Mouse (Mus musculus) left cerebral cortex, postnatal 10 days (tissue): ENCODE data around the gene Csnk1d. TPM values are rescaled to one million over a fixed set of nuclear protein-coding genes. Genes with fewer than 3 reads are reported as not detected.
A peak's percentile ranks its signal among the peaks of the same experiment; 100 is the strongest.

Experiments
- DNase-seq, 2 experiments: peaks; one replicate each; pipeline ENCODE4 v3.0.0; 2021 to 2022; ENCODE audit warnings: low spot score in 2 of 2, mixed read lengths in 1 of 2; ENCODE audit errors: extremely low spot score in 1 of 2
- intact Hi-C: fragments of 180-260 bp; cut with DNase I; formaldehyde crosslinking; loops from one replicate; pipeline ENCODE4 v1.15.1; 2025
- total RNA-seq, 2 experiments: library from RNA; stranded (reverse); gene quantifications; 2 replicates each; pipeline ENCODE4 v1.2.3; 2021

The Csnk1d gene
- total RNA-seq, 2 experiments from 2014 or later, result 112 to 119 TPM

DNA sequence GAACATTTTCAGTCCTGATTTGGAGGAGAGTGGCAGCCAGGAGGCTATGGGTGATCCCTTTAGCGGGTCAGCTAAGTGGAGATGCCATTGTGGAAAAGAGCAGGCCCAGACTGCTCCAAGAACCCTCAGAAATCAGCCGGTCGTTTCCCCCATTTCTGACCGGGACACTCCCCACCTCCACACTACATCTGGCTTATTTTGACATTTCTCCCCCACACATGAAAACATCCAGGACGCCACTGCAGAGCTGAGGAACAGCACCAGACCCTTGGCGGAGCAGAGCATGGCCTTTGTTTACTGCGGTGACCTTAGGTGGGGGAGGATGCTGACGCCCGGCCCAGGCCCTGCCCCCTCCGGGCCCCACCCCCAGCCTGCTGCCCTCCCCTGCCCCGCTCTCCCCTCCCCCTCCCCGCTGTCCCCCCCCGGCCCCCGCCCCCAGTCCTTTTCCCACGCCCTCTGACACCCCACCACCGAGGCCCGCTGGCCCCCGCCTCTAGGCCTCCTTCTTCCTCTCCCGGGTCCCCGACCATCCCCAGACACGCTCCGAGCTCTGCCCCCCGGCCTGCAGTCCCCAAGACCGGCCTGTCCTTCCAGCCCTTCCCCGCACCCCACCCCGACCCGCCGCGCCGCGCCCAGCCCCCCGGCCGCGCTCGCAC, 876 bp downstream of the Csnk1d start:
- intact Hi-C loops, result no loop called here
- DNase-seq, result peak in 1 of 2 experiments; percentile 75

DNA sequence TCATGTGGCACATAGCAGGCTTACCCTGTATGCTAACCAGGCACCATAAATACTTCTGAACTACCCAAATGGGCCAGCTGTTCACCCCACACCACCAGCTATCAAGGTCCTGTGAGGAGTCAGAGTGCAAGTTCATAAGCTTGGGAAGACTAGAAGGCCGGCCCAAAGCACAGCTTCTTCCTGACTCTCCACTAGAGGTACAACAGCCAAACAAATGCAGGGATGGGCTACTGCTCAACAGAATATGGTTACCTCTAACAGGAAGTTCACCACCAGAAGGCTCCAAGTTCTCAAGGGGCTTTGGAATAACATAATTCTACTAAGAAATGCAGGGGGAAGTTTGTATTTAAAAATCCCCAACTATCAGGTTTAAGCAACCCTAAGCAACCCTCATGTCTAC, 1.6 kb downstream of the Csnk1d start:
- no peak for DNase-seq
- intact Hi-C loops, result no loop called here

DNA sequence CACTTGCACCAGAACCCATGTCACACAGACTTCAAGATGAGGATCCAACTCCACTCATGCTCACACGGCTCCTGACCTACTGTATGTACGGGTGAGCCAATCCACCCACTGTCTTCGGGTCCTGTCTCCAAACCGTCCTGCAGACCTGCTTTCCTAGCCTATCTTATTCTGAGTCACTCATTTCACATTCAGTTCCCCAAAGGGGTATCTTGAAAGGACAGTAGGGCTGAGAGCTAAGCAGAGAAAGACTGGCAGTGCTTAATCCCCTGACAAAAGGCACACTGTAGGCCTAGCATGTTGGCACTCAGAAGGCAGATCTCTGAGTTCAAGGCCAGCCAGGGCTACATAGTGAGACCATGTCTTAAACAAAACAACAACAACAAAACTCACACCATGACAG, 2.7 kb downstream of the Csnk1d start:
- DNase-seq, result no peak
- intact Hi-C loops, result no loop called here

DNA sequence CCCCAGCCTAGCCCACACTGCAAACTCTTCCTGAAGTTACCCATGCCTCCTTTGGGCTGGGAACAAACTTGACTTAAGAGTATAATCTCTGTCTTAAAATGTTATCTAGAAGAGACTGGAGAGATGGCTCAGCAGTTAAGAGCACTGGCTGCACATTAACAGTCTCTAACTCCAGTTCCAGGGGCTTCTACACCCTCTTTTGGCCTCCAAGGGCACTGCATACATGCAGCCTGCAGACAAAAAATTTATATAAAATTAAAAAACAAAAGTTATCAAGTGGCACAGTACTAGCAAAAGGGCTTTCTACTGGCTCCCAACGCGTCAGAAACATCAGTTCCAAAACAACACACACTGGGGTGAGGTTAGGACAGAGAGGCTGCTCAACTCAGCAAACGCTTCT, 3.5 kb downstream of the Csnk1d start:
- intact Hi-C loops, result no loop called here
- no peak for DNase-seq

DNA sequence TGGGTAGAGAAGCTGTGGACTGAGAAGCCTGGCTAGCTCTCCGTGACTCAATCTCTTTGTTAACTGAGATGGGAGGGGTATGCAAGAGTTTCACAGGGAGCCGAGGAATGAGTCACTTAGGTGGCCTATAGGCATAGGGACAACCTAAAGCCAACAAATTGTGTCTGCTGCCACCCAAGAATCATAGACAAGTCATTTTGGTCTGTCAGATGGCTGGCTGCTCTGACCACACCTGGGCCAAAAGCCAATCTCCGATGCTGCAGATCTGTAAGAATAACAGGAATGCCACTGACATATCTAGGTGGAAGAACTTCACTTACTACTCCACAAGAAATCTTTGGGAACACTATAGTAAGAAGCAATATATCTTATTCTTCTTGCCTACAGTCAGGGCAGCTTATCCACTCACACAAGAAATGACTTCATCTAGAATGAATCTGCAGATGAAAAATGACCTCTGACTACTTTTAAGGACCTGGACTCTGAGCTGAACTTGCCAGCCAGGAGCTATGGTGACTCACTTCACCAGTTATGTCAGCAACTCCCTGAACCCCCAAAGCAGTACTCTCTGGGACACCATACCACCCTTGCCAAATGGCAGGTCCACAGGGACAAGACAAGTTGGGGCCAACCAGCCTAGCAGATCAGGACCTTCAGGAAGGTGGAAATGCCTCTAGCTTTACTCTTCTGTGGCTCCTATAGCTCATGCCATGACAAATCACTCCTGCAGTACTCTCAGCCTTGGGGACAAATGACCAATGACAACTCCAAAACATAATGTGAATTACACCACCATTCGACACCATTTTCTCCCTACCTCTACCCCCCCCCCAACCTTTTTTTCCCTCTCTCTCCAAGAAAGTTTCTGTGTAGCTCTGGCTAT, 6.4 kb downstream of the Csnk1d start:
- DNase-seq, result no peak
- intact Hi-C loops, result no loop called here

DNA sequence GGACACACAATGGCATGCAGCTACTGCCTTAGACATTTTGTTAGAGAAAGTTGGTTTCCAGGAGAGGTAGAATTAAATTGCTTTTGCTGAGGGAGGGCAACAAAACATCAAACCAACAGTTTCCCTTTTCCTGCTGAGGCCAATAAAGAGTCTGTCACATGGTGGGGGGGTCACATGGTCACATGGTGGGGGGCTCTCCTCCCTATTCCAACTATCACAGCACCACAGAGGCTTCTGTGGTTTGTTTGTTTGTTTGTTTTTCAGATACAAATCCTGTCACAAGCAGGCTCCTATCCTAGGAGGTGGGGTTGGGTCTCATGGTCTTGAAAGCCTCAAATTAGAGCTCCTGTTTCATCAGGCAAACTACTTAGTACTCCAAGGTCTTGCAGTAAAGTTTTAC, 8.7 kb downstream of the Csnk1d start:
- intact Hi-C loops, result no loop called here

DNA sequence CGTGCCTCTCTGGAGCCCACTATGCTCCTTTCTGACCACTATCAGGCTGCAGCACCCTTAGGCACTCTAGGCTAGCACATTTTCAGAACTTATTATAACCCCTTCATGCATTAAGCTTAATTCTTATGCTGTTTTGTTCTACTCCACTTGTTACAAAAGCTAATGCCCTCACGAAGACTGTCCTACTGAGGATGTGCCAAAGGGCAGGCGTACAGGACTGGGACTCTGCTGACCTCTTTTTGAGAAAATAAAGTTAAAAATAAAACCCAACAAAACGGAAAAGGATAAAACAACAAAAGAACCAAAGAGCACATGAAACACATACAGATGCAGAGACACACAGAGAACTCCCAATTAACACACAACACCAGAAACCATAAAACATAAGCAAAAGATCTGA, 9.5 kb downstream of the Csnk1d start:
- DNase-seq, result no peak
- intact Hi-C loops, result no loop called here

More for the DNA sequence above, 8.7 kb downstream of the Csnk1d start:
- DNase-seq, result no peak

DNA sequence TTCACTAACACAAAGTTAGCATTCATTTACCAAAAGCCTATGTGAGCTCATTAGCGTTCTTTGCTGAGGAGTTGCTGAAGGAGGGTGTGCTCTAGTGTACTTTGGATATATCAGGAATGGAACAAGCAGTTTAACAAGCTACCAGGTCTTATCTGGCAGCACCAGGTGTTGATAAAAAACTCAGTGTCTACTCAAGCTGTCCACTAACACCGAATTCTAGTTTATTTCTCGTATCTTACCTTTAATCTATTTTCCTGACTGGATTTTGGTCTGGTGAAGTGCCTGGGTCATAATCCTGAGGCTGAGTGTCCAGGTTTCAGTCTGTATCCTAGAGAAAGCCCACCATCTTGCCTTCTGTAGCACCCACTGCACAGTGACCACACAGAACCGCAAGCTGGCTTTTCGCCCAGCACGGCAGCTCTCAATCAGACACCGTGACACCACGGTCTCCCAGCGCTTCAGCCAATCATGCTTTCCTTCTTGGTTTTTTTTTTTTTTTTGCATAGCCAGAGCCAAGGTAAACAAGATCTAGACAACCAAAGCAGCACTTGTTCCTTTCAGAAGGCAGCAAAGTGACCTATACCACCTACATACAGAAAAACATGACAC, 10.6 kb downstream of the Csnk1d start:
- peak in 1 of 2 experiments; percentile 41 for DNase-seq
- intact Hi-C loops, result no loop called here

DNA sequence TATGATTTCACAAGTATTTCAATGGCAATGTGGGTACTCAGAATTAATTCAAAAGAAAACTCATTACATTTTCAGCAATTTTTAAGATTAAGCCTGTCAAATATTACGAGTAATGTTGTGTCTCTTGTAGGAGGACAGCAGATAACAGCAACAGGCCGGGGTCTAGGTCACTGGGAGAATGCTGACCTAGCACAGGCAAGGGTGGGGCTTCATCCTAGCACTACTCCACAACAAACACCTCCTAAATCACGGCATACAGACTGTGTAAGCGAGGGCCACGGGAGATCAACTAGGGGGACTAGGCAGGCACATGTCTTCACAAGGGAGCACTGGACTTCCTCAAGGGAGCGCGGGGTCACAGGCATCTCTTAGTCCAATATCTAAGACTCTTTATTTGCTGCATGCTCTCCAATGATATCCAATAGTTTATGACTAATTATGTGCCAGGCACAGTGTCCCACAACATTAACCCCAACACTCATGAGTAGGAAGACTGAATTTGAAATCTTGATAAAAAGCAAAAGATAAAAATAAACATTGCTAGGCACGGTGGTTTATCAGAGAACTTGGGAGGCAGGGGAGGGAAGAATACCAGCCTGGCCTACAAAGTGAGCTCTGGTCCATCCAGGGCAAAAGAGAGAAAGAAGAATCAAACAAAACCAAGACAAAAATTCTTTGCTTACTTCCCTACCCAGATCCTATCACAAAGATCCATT, 11.3 kb downstream of the Csnk1d start:
- intact Hi-C loops, result no loop called here
- DNase-seq, result no peak

DNA sequence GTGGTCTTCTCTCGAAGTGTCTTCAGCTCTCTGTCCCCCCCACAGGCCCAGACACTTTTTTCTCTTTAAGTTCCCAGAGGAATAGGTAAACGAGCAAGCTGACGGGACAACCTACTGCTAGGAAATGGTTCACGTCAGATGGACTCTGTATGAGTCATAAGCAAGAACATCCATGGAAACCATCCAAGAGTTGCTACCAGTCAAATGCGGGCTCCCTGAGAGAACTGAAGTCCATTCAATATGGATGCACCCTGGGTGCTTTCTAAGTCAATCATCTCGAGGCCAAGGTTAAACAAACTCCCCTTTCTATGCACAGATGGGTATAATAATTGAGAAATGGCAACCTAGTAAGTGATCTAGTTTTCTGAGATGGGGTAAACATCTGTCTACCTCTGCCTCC, 17.8 kb downstream of the Csnk1d start:
- intact Hi-C loops, result no loop called here
- DNase-seq, result no peak

DNA sequence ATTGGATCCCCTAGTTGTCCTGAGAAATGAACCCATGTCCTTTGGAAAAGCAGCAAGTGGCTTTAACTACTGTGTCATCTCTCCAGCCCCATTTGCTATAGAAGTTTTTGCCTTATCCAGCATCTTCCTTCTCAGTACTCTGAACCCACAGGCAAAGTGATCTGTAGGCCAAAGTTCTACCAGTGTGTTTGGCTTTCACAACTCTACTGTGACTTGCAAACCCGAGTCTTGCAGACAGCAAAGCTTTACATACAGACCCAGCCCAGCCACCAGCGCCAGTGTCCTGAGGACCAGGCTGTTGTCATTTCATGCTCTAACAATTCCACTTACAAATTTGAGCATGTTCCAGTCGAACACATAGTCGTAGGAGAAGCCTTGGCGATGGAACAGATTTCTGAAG, 19.9 kb downstream of the Csnk1d start:
- intact Hi-C loops, result no loop called here
- DNase-seq, result no peak

DNA sequence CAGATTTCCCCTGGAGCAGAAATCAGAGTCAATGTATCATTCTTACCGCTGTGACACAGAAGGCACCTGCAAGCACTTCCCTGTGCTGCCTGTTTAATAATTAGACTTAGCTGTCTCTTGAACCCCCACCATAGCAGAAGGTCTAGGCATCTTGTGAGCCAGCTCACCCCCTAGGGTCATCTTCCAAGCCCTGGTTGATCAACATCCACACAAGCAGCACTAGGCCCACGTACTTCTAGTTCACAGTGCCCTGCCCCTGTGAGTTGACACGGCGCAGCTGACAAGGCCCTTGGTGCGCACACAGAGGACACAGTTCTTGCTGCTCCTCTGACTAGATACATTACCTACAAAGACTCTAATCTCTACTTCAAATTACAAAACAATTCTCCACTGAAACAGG, 21.4 kb downstream of the Csnk1d start:
- intact Hi-C loops, result no loop called here

DNA sequence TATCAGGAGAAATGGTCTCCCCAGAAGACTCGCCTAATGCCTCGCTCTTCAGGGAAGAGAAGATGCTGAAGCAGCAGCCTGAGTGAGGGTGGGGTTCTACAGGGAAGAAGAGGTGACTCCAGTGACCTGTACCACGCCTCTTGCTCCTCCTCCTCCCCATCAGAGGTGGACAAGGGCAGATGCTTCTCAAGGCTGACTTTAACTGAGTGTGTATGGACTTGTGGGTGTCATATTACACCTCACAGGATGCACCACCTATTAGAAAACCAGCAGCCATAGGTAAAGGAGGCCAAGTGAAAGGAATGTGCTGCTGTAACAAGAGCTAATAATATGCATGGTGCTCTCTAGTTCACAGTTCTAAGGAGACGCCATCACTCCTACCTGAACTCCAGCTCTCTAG, 25.5 kb downstream of the Csnk1d start:
- intact Hi-C loops, result no loop called here
- no peak for DNase-seq

More for the DNA sequence above, 21.4 kb downstream of the Csnk1d start:
- DNase-seq, result no peak

DNA sequence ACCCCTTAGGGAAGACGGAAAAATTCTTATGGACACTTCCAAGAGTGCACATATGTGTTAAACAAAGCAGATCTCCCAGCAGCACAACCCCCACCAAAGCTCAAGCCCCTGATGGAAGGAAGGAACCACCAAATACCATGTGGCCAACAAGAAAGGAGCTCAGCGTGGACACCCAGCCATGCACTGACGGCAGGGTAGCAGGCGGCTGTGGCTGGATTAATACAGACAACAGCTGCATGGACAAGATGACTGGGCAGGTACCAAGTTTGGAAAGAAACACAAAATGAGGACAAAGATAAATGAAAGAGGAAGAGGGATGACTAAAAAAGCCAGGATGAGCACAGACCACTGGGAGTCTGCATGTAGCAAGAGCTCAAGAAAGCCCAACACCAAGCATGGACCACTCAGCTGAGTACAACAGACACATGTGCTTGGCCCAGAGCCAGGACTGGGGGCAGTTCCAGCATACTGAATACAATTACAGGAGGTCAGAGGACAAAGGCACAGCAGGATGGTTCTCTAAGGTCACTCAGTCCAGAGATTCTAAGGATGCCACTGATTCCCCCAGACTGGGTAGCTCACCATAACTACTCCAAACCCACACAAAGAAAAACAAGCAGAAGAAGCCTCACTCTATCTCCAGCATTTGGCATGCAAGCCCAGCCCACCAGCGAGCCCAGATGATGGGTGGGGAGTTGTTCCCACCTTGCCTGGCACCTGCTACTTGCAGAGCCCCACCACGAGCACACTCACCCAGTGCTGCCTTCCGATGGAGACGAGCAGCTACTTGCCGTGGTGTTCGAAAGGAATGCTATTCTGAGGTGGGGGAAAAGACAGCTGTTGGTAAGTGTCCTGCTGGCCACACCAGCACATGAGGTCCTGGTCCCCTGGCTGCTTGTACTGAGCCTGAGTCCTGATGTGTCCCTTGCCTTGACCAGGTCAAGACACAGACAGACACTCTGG, 26.7 kb downstream of the Csnk1d start:
- DNase-seq, result no peak
- intact Hi-C loops, result no loop called here

DNA sequence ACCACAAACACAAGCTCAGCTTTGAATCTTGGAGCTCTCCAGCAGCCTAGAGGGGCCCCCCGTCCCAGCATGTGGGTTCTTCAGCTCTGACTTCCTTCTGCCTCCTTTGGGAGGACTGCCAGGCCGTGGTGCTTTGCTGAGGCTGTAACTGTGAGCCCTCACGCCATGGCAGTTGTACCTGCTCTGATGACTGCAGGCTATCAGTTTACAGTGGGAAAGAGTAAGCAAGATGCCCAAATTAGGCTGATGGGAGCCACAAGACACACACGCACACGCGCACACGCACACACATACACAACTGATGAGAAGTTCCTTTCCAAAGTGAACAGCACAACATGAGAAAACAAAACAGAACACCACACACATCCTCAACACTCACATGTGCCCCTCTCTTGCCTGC, 28.2 kb downstream of the Csnk1d start:
- intact Hi-C loops, result no loop called here
- DNase-seq, result no peak

DNA sequence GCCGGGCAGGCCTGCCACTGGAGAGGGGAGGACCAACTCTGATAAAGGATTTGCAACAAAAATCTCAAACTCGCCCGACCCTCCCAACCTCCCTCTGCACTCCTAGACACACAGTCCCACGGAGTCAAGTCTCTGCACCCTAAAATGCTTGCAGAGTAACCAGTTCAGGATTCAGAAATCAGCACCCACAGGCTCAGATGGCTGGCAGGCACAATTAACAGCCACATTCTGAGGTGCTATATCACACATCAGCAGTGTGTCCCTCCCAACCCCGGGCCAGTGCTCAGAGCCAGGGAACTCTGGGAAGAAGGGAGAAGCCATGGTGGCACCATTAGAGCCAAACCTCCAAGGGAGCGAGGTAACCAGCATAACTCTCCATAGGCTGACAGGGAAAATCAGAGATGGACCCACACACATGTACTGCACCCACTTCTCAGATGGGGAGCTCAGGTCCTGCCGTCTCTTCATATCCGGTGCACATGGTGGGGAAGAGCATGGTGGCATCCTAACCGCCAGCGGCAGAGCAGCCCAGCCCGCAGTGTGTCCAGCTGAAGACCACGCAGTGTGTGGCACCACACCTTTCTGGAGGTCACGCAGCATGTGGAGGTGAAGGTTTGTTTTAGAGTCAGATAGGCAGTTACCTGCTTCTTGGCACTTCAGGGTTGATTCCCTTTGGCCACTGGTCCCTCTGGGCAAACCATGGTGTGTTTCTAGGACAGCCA, 28.9 kb downstream of the Csnk1d start:
- DNase-seq, result no peak
- intact Hi-C loops, result no loop called here

DNA sequence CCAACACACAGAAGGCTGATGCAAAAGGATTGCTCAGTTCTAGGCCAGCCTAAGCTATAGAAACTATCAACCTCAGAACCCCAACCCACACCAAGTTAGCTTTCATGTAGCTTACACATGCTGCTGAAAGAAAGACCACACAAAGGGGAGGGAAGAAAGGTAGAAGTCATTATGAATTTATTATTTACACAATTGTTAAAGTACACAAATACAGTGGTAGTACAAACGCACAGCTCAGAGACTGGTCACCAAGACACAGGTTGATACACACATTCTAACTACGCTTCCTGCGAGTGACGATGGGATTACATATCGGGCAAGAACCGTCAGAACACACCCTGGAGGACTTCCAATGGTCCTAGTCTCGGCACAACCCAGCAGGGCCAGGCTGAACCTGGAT, 29.5 kb downstream of the Csnk1d start:
- intact Hi-C loops, result no loop called here

DNA sequence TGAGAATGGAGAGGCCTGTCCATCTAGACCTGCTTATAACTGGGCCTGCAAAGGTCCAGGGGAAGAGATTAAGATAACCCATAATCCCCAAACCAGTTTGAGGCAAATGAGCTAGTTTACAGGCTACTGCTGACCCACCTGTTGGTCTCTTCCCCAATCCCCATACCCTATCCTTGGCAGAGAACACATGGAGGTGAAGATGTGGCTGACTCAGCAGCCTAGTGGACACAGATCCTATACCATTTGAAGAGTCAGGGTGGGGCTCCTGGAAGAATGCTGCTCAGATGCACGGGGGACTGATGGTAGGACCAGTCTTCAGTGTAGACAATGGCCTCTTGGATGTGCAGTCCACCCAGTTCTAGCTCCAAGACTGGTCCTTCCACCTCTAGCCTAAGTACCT, 30.9 kb downstream of the Csnk1d start:
- no peak for DNase-seq
- intact Hi-C loops, result no loop called here

More for the DNA sequence above, 29.5 kb downstream of the Csnk1d start:
- no peak for DNase-seq
